Mouse (Mus musculus): ENCODE data around the gene Prss27.
A peak's percentile ranks its signal among the peaks of the same experiment; 100 is the strongest.
"Not testable (repeated sequence)": the region's sequence is repeated elsewhere in the genome, so short reads cannot be mapped to it uniquely, and the experiment has no call there.

The Prss27 gene

GRCm38 (mm10) chr17:24030551-24030950 lies 7.4 kb upstream of the Prss27 start:
- no peak for DNase-seq (ENCODE audit: low read depth in 1 of 2, low spot score in 2 of 2)

GRCm38 (mm10) chr17:24035087-24035486 lies 2.9 kb upstream of the Prss27 start:
- DNase-seq (ENCODE audit: low read depth in 1 of 2, low spot score in 2 of 2), result no peak

GRCm38 (mm10) chr17:24036954-24037353 lies 990 bp upstream of the Prss27 start:
- DNase-seq (ENCODE audit: low read depth in 1 of 2, low spot score in 2 of 2), result peak in 1 of 2 experiments; percentile 20

- peak in 1 of 2 experiments; percentile 24 for DNase-seq (ENCODE audit: low read depth in 1 of 2, low spot score in 2 of 2)
Measured at GRCm38 (mm10) chr17:24037360-24037759, 584 bp upstream of the Prss27 start.

GRCm38 (mm10) chr17:24044482-24044881 lies 6.5 kb downstream of the Prss27 start:
- no peak for DNase-seq (ENCODE audit: low read depth in 1 of 2, low spot score in 2 of 2)

- DNase-seq (ENCODE audit: low read depth in 1 of 2, low spot score in 2 of 2), result no peak
Measured at GRCm38 (mm10) chr17:24045608-24046007, 7.7 kb downstream of the Prss27 start.

GRCm38 (mm10) chr17:24046026-24046425 lies 8.1 kb downstream of the Prss27 start:
- DNase-seq (ENCODE audit: low read depth in 1 of 2, low spot score in 2 of 2), result no peak

GRCm38 (mm10) chr17:24048053-24048452 lies 10.1 kb downstream of the Prss27 start:
- DNase-seq (ENCODE audit: low read depth in 1 of 2, low spot score in 2 of 2), result no peak

GRCm38 (mm10) chr17:24049008-24049407 lies 11.1 kb downstream of the Prss27 start:
- DNase-seq (ENCODE audit: low read depth in 1 of 2, low spot score in 2 of 2), result no peak

- DNase-seq (ENCODE audit: low read depth in 1 of 2, low spot score in 2 of 2), result no peak
Measured at GRCm38 (mm10) chr17:24056636-24057625, 19.0 kb downstream of the Prss27 start.

- no peak for DNase-seq (ENCODE audit: low read depth in 1 of 2, low spot score in 2 of 2)
Measured at GRCm38 (mm10) chr17:24057730-24058245, 19.8 kb downstream of the Prss27 start.

- DNase-seq (ENCODE audit: low read depth in 1 of 2, low spot score in 2 of 2), result no peak
Measured at GRCm38 (mm10) chr17:24062459-24063155, 24.7 kb downstream of the Prss27 start.

GRCm38 (mm10) chr17:24068271-24068670 lies 30.3 kb downstream of the Prss27 start:
- no peak for DNase-seq (ENCODE audit: low read depth in 1 of 2, low spot score in 2 of 2)

- DNase-seq (ENCODE audit: low read depth in 1 of 2, low spot score in 2 of 2), result no peak
Measured at GRCm38 (mm10) chr17:24069531-24069930, 31.6 kb downstream of the Prss27 start.

GRCm38 (mm10) chr17:24072919-24073696 lies 35.2 kb downstream of the Prss27 start, which contains the start of gene Kctd5:
Gene Kctd5, minus strand, starts transcription at chr17:24073485.
- DNase-seq (ENCODE audit: low read depth in 1 of 2, low spot score in 2 of 2), result peak; percentile 90 to 94

GRCm38 (mm10) chr17:24077101-24077500 lies 39.2 kb downstream of the Prss27 start:
- DNase-seq (ENCODE audit: low read depth in 1 of 2, low spot score in 2 of 2), result no peak

- DNase-seq (ENCODE audit: low read depth in 1 of 2, low spot score in 2 of 2), result no peak
Measured at GRCm38 (mm10) chr17:24084593-24084992, 46.6 kb downstream of the Prss27 start.

- DNase-seq (ENCODE audit: low read depth in 1 of 2, low spot score in 2 of 2), result not testable (repeated sequence)
Measured at GRCm38 (mm10) chr17:24086399-24086798, 48.5 kb downstream of the Prss27 start.

GRCm38 (mm10) chr17:24090575-24090974 lies 52.6 kb downstream of the Prss27 start:
- no peak for DNase-seq (ENCODE audit: low read depth in 1 of 2, low spot score in 2 of 2)
